Mouse (Mus musculus) thymus, postnatal 14 days (tissue): ENCODE data around the gene Pou4f1.
"Not testable (repeated sequence)": the region's sequence is repeated elsewhere in the genome, so short reads cannot be mapped to it uniquely, and the experiment has no call there.

Experiments used
- DNase-seq: peaks from one replicate; pipeline ENCODE4 v3.0.0; 2021

The Pou4f1 gene

GRCm38 (mm10) chr14:104467966-104468622, at the start of gene Pou4f1:
TSS of gene Pou4f1 (minus strand) at chr14:104467999.
- peak; percentile 76 for DNase-seq

- no peak for DNase-seq
These were observed 43.9 kb upstream of the Pou4f1 start for GRCm38 (mm10) chr14:104511664-104512063.

- not testable (repeated sequence) for DNase-seq
These were observed 35.0 kb upstream of the Pou4f1 start for GRCm38 (mm10) chr14:104502761-104503160.

- no peak for DNase-seq
These were observed 12.0 kb upstream of the Pou4f1 start for GRCm38 (mm10) chr14:104479751-104480150.

GRCm38 (mm10) chr14:104478593-104478992, 10.8 kb upstream of the Pou4f1 start:
- DNase-seq: no peak

- DNase-seq: no peak
These were observed 9.8 kb upstream of the Pou4f1 start for GRCm38 (mm10) chr14:104477616-104478015.

- DNase-seq: no peak
These were observed 7.6 kb upstream of the Pou4f1 start for GRCm38 (mm10) chr14:104475438-104475837.

GRCm38 (mm10) chr14:104468623-104468970, 798 bp upstream of the Pou4f1 start:
- no peak for DNase-seq

- peak; percentile 26 for DNase-seq
These were observed 450 bp downstream of the Pou4f1 start for GRCm38 (mm10) chr14:104467133-104467965.

- DNase-seq: peak; percentile 8
These were observed 1.2 kb downstream of the Pou4f1 start for GRCm38 (mm10) chr14:104466557-104466956.

GRCm38 (mm10) chr14:104465483-104466235, 2.1 kb downstream of the Pou4f1 start:
- DNase-seq: peak; percentile 7

- no peak for DNase-seq
These were observed 3.0 kb downstream of the Pou4f1 start for GRCm38 (mm10) chr14:104464841-104465240.

- DNase-seq: no peak
These were observed 4.1 kb downstream of the Pou4f1 start for GRCm38 (mm10) chr14:104463631-104464250.

GRCm38 (mm10) chr14:104461286-104462240, 6.2 kb downstream of the Pou4f1 start:
- no peak for DNase-seq

GRCm38 (mm10) chr14:104460325-104461285, 7.2 kb downstream of the Pou4f1 start:
- DNase-seq: no peak

GRCm38 (mm10) chr14:104459513-104460111, 8.2 kb downstream of the Pou4f1 start:
- DNase-seq: no peak

GRCm38 (mm10) chr14:104458728-104459512, 8.9 kb downstream of the Pou4f1 start:
- no peak for DNase-seq

GRCm38 (mm10) chr14:104457966-104458710, 9.7 kb downstream of the Pou4f1 start:
- no peak for DNase-seq

GRCm38 (mm10) chr14:104456976-104457375, 10.8 kb downstream of the Pou4f1 start:
- DNase-seq: no peak
